Mouse (Mus musculus) midbrain, embryonic 13.5 days (tissue): Measurements from ENCODE around the gene Tcp10b. TPM values are rescaled to one million over a fixed set of nuclear protein-coding genes. Genes with fewer than 3 reads are reported as not detected.
"Not testable (repeated sequence)": the region's sequence is repeated elsewhere in the genome, so short reads cannot be mapped to it uniquely, and the experiment has no call there.

Experiments used
- ATAC-seq: fragments of 200-750 bp; cut with Nextera tagmentation; 2 replicates; pipeline ENCODE4 v1.8.0; 2017; ENCODE audit warnings: mild to moderate bottlenecking, moderate TSS enrichment, moderate library complexity
- H3K27ac ChIP-seq: fragments of 300-500 bp; sonication (generic); 2 replicates; pipeline ENCODE4 v1.5.1; 2015; ENCODE audit warnings: inconsistent platforms, mild to moderate bottlenecking, moderate library complexity
- H3K27me3 ChIP-seq: fragments of 300-500 bp; sonication (generic); 2 replicates; pipeline ENCODE4 v1.6.1; 2015; ENCODE audit warnings: mild to moderate bottlenecking, inconsistent platforms
- H3K36me3 ChIP-seq: fragments of 300-500 bp; sonication (generic); 2 replicates; pipeline ENCODE4 v1.6.1; 2015; ENCODE audit warnings: mild to moderate bottlenecking, inconsistent platforms
- H3K4me1 ChIP-seq: fragments of 300-500 bp; sonication (generic); replicated peaks from 2 replicates; pipeline ENCODE4 v1.6.1; 2015; ENCODE audit warnings: inconsistent platforms
- H3K4me2 ChIP-seq: fragments of 300-500 bp; sonication (generic); replicated peaks from 2 replicates; pipeline ENCODE4 v1.6.1; 2015; ENCODE audit warnings: moderate library complexity, mild to moderate bottlenecking, inconsistent platforms
- H3K4me3 ChIP-seq: fragments of 300-500 bp; sonication (generic); replicated peaks from 2 replicates; pipeline ENCODE4 v1.5.1; 2015; ENCODE audit warnings: mild to moderate bottlenecking, inconsistent platforms
- H3K9ac ChIP-seq: fragments of 300-500 bp; sonication (generic); replicated peaks from 2 replicates; pipeline ENCODE4 v1.6.1; 2015; ENCODE audit warnings: mild to moderate bottlenecking, inconsistent platforms
- H3K9me3 ChIP-seq: fragments of 300-500 bp; sonication (generic); 2 replicates; pipeline ENCODE4 v1.6.1; 2016; ENCODE audit warnings: mild to moderate bottlenecking, inconsistent platforms
- WGBS: fragments of 180-500 bp; shearing (Covaris S2); methylation state at CpG from one replicate; pipeline ENCODE4 v1.1.7; 2015; 5-methylcytosine and 5-hydroxymethylcytosine counted together
- polyA plus RNA-seq: library from polyadenylated mRNA; unstranded; fragments of >200 nt; fragmentation: Nextera tagmentation; extraction: Ambion mirVana; gene quantifications from 2 replicates; pipeline ENCODE4 v1.2.1, GENCODE M21; 2015

Gene Tcp10b
- polyA plus RNA-seq, 1 experiment from 2014 or later: not detected

GRCm38 (mm10) chr17:13106563-13106962, 45.7 kb downstream of the Tcp10b start:
- H3K4me3 ChIP-seq, H3K9ac ChIP-seq, H3K27me3 ChIP-seq, H3K4me1 ChIP-seq, H3K36me3 ChIP-seq, H3K4me2 ChIP-seq, H3K9me3 ChIP-seq, ATAC-seq, H3K27ac ChIP-seq: not testable (repeated sequence)
- 93% methylated on average over 5 of the region's 5 CpGs for WGBS

- 67% methylated on average over 3 of the region's 9 CpGs for WGBS
These were observed 51.8 kb downstream of the Tcp10b start for GRCm38 (mm10) chr17:13112504-13113291.

GRCm38 (mm10) chr17:13123308-13124038, 62.6 kb downstream of the Tcp10b start:
- WGBS: 82% methylated on average over 2 of the region's 5 CpGs
- H3K36me3 ChIP-seq, H3K27me3 ChIP-seq, H3K27ac ChIP-seq, H3K4me1 ChIP-seq, H3K9ac ChIP-seq, H3K4me2 ChIP-seq, H3K9me3 ChIP-seq, H3K4me3 ChIP-seq: not testable (repeated sequence)
- ATAC-seq: peak; percentile 76

More at GRCm38 (mm10) chr17:13112504-13113291, 51.8 kb downstream of the Tcp10b start:
- not testable (repeated sequence) for H3K27me3 ChIP-seq, H3K9me3 ChIP-seq, H3K4me2 ChIP-seq, H3K4me1 ChIP-seq, H3K27ac ChIP-seq, H3K4me3 ChIP-seq, H3K36me3 ChIP-seq, H3K9ac ChIP-seq
- ATAC-seq: peak; percentile 82

GRCm38 (mm10) chr17:13124241-13124640, 63.3 kb downstream of the Tcp10b start:
- not testable (repeated sequence) for H3K27ac ChIP-seq, H3K4me2 ChIP-seq, H3K36me3 ChIP-seq, H3K9me3 ChIP-seq, H3K27me3 ChIP-seq, H3K4me1 ChIP-seq, H3K9ac ChIP-seq, H3K4me3 ChIP-seq
- 37% methylated on average over 2 of the region's 3 CpGs for WGBS
- 0 out of 2 replicates have a peak, but pooled peaks have one; percentile 21 for ATAC-seq

- ATAC-seq, H3K4me1 ChIP-seq, H3K4me2 ChIP-seq, H3K9ac ChIP-seq, H3K27ac ChIP-seq, H3K9me3 ChIP-seq, H3K36me3 ChIP-seq, H3K27me3 ChIP-seq, H3K4me3 ChIP-seq: not testable (repeated sequence)
- no CpG with 5 or more reads among the region's 3 CpGs for WGBS
These were observed 68.4 kb downstream of the Tcp10b start for GRCm38 (mm10) chr17:13129324-13129723.

GRCm38 (mm10) chr17:13129737-13130465, 69.0 kb downstream of the Tcp10b start:
- ATAC-seq, H3K4me1 ChIP-seq, H3K9me3 ChIP-seq, H3K27ac ChIP-seq, H3K4me3 ChIP-seq, H3K4me2 ChIP-seq, H3K27me3 ChIP-seq, H3K36me3 ChIP-seq, H3K9ac ChIP-seq: not testable (repeated sequence)
- WGBS: 88% methylated on average over 9 of the region's 11 CpGs

GRCm38 (mm10) chr17:13131710-13132109, 70.8 kb downstream of the Tcp10b start, which contains the start of gene Unc93a:
Unc93a (minus strand) TSS chr17:13131810.
- not testable (repeated sequence) for ATAC-seq, H3K4me3 ChIP-seq, H3K27ac ChIP-seq, H3K36me3 ChIP-seq, H3K9ac ChIP-seq, H3K4me2 ChIP-seq, H3K4me1 ChIP-seq, H3K27me3 ChIP-seq, H3K9me3 ChIP-seq
- WGBS: 80% methylated on average over 3 of the region's 4 CpGs

Other genes starting within 250 kb of the Tcp10b start
- gene Mas1, start 193.0 kb upstream of the Tcp10b start, polyA plus RNA-seq: not detected in 2 replicates
- gene Mrgprh, start 185.1 kb upstream of the Tcp10b start, polyA plus RNA-seq: not detected in 2 replicates
- 1.5 and 2.0 TPM in 2 replicates for gene Pnldc1, start 150.9 kb upstream of the Tcp10b start, polyA plus RNA-seq
- 403 and 435 TPM in 2 replicates for gene Tcp1, start 145.4 kb upstream of the Tcp10b start, polyA plus RNA-seq
- gene Mrpl18, start 144.8 kb upstream of the Tcp10b start, polyA plus RNA-seq: 138 and 145 TPM in 2 replicates
- 0.92 and 1.1 TPM in 2 replicates for gene Acat3, start 120.5 kb upstream of the Tcp10b start, polyA plus RNA-seq
- 360 and 384 TPM in 2 replicates for gene Acat2, start 100.4 kb upstream of the Tcp10b start, polyA plus RNA-seq
- gene Wtap, start 66.9 kb upstream of the Tcp10b start, polyA plus RNA-seq: 149 and 160 TPM in 2 replicates
- 105 and 112 TPM in 2 replicates for gene Sod2, start 54.3 kb upstream of the Tcp10b start, polyA plus RNA-seq
- not detected in 2 replicates for gene Gpr31b, start 8.8 kb upstream of the Tcp10b start, polyA plus RNA-seq
- gene Unc93a, start 70.7 kb downstream of the Tcp10b start, polyA plus RNA-seq: 0.07 TPM in 1 of 2 replicates, not detected in the other
- gene Smok2a, start 160.1 kb downstream of the Tcp10b start, polyA plus RNA-seq: not detected in 2 replicates
- gene Smok2b, start 169.2 kb downstream of the Tcp10b start, polyA plus RNA-seq: not detected in 2 replicates